ENCODE assay signal across 14 mouse cellular contexts in the genomic region with DNA sequence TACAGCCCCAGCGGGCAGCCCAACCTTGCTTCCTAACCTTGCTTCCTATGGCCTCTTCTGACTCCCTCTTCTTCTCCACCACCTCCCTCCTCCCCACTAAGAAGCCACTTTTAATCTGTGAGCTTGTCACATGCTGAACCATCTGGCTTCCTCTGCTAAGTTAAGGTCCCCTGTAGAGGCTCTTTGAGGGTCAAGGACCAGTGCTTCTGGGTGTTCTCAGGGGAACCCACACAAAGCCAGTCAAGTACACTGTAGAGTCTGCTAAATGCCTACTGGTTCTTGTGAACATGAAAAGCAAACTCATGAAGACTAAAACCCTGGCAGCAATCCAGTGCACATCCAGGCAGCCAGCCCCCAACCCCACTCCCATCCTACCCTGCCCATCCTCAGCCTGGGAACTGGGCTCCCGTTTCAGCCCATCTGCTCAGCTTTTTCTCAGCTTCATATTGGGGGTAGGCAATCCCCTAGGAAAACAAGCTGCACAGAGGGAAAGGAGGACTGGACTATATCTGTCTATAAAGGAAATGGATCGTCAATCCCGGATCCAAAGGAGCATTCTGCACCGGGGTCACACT.
DNase-seq lines count a peak whose midpoint lies in the region; ATAC-seq and TF ChIP-seq lines count a peak whose summit lies in the region.
"Had no signal": no experiment of that assay in that cellular context is flagged by ENCODE, and none has a peak within 500 bp of the region (broad histone marks: within the 10 kb centered on the region; RNA-seq: fewer than 3 reads in every experiment).

No protein-coding gene starts in this region.

- peaks cover 14% of the 10 kb centered on the region for H3K4me1 ChIP-seq in forebrain, embryonic 15.5 days
- 0 out of 2 replicates have a peak, but pooled peaks cover 5% of the 10 kb centered on the region for H3K4me1 ChIP-seq in forebrain, embryonic 12.5 days
- no peaks in the 10 kb centered on the region for H3K4me1 ChIP-seq in lung, postnatal 0 days (ENCODE audit: insufficient read depth, low read depth, low read length)
- H3K4me1 ChIP-seq in kidney, embryonic 14.5 days (ENCODE audit: control insufficient read depth, insufficient read depth, low read length) = no peaks in the 10 kb centered on the region
- H3K4me1 ChIP-seq: limb, embryonic 12.5 days had no signal

- no peaks in the 10 kb centered on the region for H3K27me3 ChIP-seq in forebrain, embryonic 15.5 days
- H3K27me3 ChIP-seq in forebrain, embryonic 12.5 days = no peaks in the 10 kb centered on the region
- no peaks in the 10 kb centered on the region for H3K27me3 ChIP-seq in lung, postnatal 0 days (replicated peaks; ENCODE audit: insufficient read depth, low read length)
- H3K27me3 ChIP-seq in kidney, embryonic 14.5 days (ENCODE audit: control insufficient read depth, insufficient read depth, low read length) = no peaks in the 10 kb centered on the region
- H3K27me3 ChIP-seq: limb, embryonic 12.5 days had no signal

- H3K9ac ChIP-seq in forebrain, embryonic 15.5 days (replicated peaks) = no peak overlapping the region
- no peak overlapping the region for H3K9ac ChIP-seq in forebrain, embryonic 12.5 days
- H3K9ac ChIP-seq in lung, postnatal 0 days (replicated peaks; ENCODE audit: low read depth) = no peak overlapping the region
- no peak overlapping the region for H3K9ac ChIP-seq in kidney, embryonic 14.5 days (ENCODE audit: low read depth, low read length)
- H3K9ac ChIP-seq: limb, embryonic 12.5 days had no signal

- no peak overlapping the region for H3K4me3 ChIP-seq in forebrain, embryonic 15.5 days
- no peak overlapping the region for H3K4me3 ChIP-seq in forebrain, embryonic 12.5 days (replicated peaks)
- H3K4me3 ChIP-seq in lung, postnatal 0 days (ENCODE audit: low read depth, low read length) = no peak overlapping the region
- no peak overlapping the region for H3K4me3 ChIP-seq in kidney, embryonic 14.5 days (ENCODE audit: low read length)
- H3K4me3 ChIP-seq: limb, embryonic 12.5 days had no signal

- peak overlapping the region; percentile 53 for H3K27ac ChIP-seq in forebrain, embryonic 15.5 days (replicated peaks)
- no peak overlapping the region for H3K27ac ChIP-seq in forebrain, embryonic 12.5 days
- no peak overlapping the region for H3K27ac ChIP-seq in lung, postnatal 0 days (ENCODE audit: low read length)
- H3K27ac ChIP-seq in kidney, embryonic 14.5 days (ENCODE audit: low read depth, low read length) = no peak overlapping the region
- H3K27ac ChIP-seq: limb, embryonic 12.5 days; stomach, postnatal 0 days had no signal

- H3K36me3 ChIP-seq in forebrain, embryonic 15.5 days = no peaks in the 10 kb centered on the region
- H3K36me3 ChIP-seq in forebrain, embryonic 12.5 days (replicated peaks) = no peaks in the 10 kb centered on the region
- H3K36me3 ChIP-seq in lung, postnatal 0 days (ENCODE audit: insufficient read depth, low read length) = no peaks in the 10 kb centered on the region
- H3K36me3 ChIP-seq in kidney, embryonic 14.5 days (ENCODE audit: control insufficient read depth, insufficient read depth, low read length) = no peaks in the 10 kb centered on the region
- H3K36me3 ChIP-seq: limb, embryonic 12.5 days had no signal

- peak; percentile 78; the same call in 1 of the 2 replicates for ATAC-seq in forebrain, embryonic 15.5 days (replicated peaks)
- ATAC-seq in forebrain, embryonic 12.5 days (ENCODE audit: low FRiP score) = no peak
- no peak for ATAC-seq in lung, postnatal 0 days
- no peak for ATAC-seq in kidney, embryonic 14.5 days (ENCODE audit: low FRiP score, low TSS enrichment)

- no peaks in the 10 kb centered on the region for H3K9me3 ChIP-seq in forebrain, embryonic 15.5 days
- no peaks in the 10 kb centered on the region for H3K9me3 ChIP-seq in forebrain, embryonic 12.5 days
- H3K9me3 ChIP-seq in lung, postnatal 0 days (ENCODE audit: low read length) = no peaks in the 10 kb centered on the region
- H3K9me3 ChIP-seq in kidney, embryonic 14.5 days (ENCODE audit: control insufficient read depth, low read length) = no peaks in the 10 kb centered on the region
- H3K9me3 ChIP-seq: limb, embryonic 12.5 days had no signal

- 71% methylated on average over 5 of the region's 5 CpGs for WGBS in forebrain, embryonic 15.5 days
- WGBS in forebrain, embryonic 12.5 days = 83% methylated on average over 5 of the region's 5 CpGs
- WGBS in lung, postnatal 0 days = 62% methylated on average over 5 of the region's 5 CpGs
- WGBS in kidney, embryonic 14.5 days = 84% methylated on average over 5 of the region's 5 CpGs

- no peak for TF ChIP-seq EP300 in lung, postnatal 0 days (IDR thresholded peaks at IDR 0.05)

- no peak for TF ChIP-seq CTCF in lung, postnatal 0 days (IDR thresholded peaks at IDR 0.05)

- no peak overlapping the region for H3K4me2 ChIP-seq in forebrain, embryonic 15.5 days (replicated peaks)
- H3K4me2 ChIP-seq in forebrain, embryonic 12.5 days = no peak overlapping the region
- no peak overlapping the region for H3K4me2 ChIP-seq in lung, postnatal 0 days (replicated peaks; ENCODE audit: low read depth, low read length)
- H3K4me2 ChIP-seq in kidney, embryonic 14.5 days (replicated peaks; ENCODE audit: low read depth, low read length) = no peak overlapping the region
- H3K4me2 ChIP-seq: limb, embryonic 12.5 days had no signal

- peak; percentile 16 for DNase-seq in lung, postnatal 0 days (ENCODE audit: low spot score)
- DNase-seq in lung, postnatal 25 days (ENCODE audit: low spot score) = no peak
- DNase-seq in brain, adult 2 months (ENCODE audit: low read depth, low spot score) = peak; percentile 60
- peak; percentile 58 to 67 for DNase-seq in layer of hippocampus, postnatal 10 days (ENCODE audit: low spot score in 2 of 2)
- DNase-seq in thymus, adult 18-20 months = no peak
- DNase-seq: heart, adult 18-20 months; heart, postnatal 4 days; kidney, adult 2 months; lung, adult 2 months had no signal

Comparison
In these comparisons a context has a peak if more than half of its experiments do, and no peak if none do; other contexts are left out.
1. DNase-seq: peak in lung, postnatal 0 days (single experiment), brain, adult 2 months (single experiment) and layer of hippocampus, postnatal 10 days (2 of 2); none in lung, postnatal 25 days (single experiment) and thymus, adult 18-20 months (0 of 2).